Mouse (Mus musculus) CD4-positive, CD25-positive, alpha-beta regulatory T cell, adult 4 months (primary cell): Measurements from ENCODE around the gene Olfr9. TPM values are rescaled to one million over a fixed set of nuclear protein-coding genes. Genes with fewer than 3 reads are reported as not detected.
"Not testable (repeated sequence)": the region's sequence is repeated elsewhere in the genome, so short reads cannot be mapped to it uniquely, and the experiment has no call there.

Experiments used
- ATAC-seq: one replicate; pipeline ENCODE4 v1.8.0; 2017
- polyA plus RNA-seq, 2 experiments: library from polyadenylated mRNA; unstranded; fragments of 100-300 nt; shearing (Covaris generic); gene quantifications; one replicate each; pipeline ENCODE4 v1.2.1; 2017

Gene Olfr9
- not detected for polyA plus RNA-seq

- ATAC-seq, result not testable (repeated sequence)
Measured at GRCm38 (mm10) chr10:128989131-128989530, at the start of gene Olfr9. TSS of gene Olfr9 (plus strand) at chr10:128989431.

DNA sequence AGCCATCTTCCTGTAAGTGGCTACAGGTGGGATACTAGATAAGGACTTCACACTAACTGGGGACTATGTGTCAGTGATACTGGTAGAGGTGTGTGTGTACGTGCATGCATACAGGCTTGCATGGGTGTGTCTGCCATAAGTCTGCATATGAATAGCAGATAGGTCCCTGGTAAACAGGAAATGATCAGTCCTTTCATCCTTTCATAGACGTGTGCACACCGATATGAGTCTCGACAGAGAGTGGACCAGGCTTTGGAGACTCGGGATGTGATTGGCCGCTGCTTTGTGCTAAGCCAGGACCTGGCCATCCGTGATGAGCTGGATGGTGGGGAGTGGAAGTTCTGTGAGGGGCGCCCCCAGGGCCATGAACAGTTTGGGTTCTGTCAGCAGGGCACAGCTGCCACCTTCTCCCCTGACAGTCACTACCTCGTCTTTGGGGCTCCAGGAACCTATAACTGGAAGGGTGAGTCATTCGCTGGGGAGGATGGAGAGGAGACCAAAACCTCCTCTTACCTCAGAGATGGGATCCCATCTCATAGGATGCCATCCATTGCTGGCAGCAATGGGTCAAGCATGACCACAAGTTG is 48.7 kb upstream of the Olfr9 start:
- peak; percentile 95 for ATAC-seq

DNA sequence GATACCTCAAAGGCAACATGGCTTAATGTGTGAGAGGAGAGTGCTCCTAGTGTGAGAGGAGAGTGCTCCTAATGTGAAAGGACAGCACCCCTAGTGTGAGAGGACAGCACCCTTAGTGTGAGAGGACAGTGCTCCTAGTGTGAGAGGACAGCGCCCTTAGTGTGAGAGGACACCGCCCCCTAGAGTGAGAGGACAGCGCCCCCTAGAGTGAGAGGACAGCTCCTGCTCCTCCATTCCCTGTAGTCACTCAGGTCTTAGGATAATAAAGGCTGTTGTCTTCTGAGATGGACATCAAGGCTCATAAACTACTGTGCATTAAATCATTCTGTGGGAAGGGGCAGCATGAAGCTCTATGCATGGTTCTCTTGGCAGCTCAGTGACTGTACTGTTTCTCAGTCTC is 43.6 kb upstream of the Olfr9 start:
- ATAC-seq, result no peak

DNA sequence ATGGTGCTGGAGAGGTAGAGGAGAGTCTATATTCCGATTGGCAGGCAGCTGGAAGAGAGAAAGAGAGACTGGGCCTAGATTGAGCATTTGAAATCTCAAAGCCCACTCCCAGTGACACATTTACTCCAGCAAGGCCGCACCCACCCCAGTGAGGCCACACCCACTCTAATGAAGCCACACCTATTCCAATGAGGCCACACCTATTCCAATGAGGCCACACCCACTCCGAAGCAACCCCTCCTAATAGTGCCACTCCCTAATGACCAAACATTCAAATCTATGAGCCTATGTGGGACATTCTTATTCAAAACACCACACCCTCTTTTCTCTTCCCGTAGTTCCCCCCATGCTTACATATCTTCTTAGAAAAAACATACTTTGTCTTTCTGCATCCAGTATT is 41.7 kb upstream of the Olfr9 start:
- no peak for ATAC-seq

DNA sequence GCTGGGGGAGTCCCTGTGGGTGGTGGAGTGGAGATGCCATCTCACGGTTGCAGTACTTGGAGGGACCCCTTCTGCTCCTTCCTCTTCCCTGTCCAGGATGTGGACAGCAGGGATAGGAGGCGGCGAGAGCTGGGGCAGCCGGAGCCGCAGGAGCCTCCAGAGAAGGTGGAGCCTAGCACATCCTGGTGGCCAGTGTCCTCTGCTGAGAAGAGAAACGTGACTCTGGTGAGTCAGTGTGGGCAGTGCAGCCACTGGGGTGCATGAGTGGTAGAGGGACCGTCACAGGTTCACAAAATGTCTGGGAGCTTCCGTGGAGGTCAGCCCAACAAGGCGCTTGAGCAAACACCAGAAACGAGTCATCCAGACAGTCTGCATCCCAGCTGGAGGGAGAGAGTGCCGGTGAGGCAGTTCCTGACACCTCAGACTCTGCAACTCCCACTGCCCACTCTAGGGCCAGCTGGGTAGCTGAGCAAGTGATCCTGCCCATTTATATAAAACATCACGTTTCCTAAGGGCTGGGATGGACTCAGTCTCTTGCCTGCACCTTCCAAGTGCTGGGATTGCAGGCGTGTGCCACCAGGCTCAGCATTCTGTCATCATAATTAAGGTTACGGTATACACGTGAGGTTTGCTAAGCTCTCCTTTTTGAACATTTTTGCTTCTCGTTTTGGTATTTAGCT is 38.9 kb upstream of the Olfr9 start:
- ATAC-seq, result no peak

DNA sequence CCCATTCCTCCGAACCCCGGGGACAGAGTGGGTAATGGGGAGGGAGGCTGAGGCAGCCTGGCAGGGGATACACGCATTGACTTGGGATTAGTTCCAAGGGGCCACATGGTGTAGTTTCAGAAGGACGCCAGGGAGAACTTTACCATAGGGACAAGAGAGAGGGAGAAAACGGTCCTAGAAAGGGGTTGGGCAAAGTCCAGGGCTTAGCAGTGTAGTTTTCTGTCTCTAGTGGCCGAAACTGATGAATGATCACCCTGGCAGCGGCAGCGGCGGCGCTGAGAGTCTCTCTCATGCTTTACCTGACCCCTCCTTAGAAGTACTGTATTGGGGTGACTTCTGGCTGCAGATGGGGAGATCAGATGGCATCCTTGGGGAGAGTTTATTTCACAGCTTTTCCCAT is 30.9 kb upstream of the Olfr9 start:
- no peak for ATAC-seq

DNA sequence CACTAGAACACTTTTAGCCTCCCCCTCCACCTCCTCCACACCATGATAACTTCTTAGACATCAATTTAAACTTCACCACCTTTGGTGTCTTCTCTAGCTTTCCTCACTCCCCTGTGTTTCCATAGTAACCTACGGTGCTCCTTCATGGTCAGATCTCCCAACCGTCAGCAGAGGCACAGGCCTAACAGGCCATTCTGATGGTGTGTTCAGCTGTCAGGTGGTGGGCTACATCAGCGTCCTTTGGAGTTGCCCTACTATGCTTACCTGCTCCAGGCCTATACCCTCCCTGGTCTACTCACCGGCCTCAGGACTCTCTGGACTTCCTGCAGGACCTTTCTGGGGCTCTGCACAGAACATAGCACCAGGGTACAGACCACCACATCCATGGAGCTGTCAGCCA is 29.1 kb upstream of the Olfr9 start:
- ATAC-seq, result no peak

DNA sequence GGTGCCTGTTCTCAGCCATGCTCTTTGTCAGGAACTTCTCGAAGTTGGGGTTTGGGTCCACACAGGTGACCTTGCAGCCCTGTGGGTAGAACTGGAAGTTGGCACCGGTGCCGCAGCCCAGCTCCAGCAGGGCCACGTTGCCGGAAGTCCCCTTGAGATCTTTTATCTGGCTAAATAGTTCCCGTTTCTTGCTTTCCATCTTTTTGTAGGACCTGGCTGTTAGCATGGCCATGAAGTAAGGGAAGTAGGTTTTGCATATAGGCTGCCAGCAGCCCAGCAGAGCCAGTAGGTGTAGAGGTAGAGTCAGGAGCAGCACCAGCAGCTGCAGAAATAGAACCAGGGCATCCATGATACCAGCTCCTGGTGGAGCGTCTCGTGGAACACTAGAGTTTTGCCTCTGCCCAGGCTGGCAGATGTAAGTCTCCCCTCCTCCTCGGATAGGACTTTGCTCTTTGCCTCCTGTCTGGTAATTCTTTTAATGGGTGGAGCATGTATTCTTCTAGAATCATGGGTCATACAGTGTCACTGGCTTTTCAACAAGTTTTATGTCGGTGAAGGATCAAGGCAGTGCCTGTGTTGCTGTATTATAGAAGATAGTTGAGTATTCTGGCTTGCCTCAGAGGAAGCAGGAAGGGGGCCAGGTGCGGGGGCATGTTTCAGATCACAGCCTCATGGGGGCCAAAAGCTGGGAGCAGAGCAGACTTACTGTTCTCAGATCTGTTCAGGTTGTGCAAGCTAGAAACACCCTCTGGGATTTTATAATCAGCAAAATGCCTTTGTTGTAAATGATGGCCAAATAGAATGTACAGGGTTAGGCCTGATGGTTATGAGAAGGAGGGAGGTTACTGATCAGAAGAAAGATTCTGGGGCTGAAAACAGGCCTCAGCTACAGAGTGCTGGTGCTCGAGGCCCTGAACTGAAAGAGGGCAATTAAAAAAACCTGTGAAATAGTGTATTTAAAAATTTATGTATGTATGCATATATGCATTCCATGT is 28.3 kb upstream of the Olfr9 start, which contains the start of gene Mettl7b:
Gene Mettl7b (minus strand): TSS at position 399 of the 995 bp plus-strand sequence.
- ATAC-seq, result no peak

- no peak for ATAC-seq
Measured at GRCm38 (mm10) chr10:128964961-128965360, 24.3 kb upstream of the Olfr9 start.

DNA sequence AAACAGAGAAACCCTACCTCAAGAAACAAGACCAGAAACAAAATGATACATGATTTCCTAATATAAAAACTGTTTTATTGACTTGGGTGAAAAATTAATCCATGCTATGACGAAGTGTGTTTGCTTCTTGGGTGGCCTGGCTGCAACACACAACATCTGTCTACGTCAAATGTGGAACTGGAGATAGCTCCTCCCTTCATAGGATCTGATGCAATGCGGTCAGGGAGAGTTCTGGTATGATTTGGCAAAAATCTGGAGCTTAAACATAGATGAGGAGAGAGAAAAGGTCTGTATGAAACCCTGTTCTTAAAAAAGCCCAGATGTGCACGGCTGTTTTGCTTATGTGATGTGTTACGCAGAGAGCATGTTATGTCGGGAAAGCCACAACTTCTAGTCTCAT is 23.4 kb upstream of the Olfr9 start:
- no peak for ATAC-seq

DNA sequence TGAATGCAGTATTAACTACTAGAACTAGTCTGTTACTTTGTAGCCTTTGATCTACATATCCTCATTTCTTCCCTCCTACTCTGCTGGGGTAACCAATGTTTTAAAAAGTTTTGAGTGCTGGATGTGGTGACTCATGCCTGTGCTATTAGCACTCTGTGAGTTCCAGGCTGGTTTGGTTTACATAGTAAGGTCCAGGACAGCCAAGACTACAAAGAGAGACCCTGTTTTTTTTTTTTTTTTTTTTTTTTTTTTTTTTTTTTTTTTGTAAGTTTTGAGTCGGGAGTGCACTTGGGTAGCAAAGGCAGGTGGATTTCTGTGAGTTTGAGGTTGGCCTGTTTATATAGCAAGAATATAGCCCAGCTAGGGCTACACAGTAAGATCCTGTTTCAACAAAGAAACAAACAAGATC is 20.9 kb upstream of the Olfr9 start:
- no peak for ATAC-seq

DNA sequence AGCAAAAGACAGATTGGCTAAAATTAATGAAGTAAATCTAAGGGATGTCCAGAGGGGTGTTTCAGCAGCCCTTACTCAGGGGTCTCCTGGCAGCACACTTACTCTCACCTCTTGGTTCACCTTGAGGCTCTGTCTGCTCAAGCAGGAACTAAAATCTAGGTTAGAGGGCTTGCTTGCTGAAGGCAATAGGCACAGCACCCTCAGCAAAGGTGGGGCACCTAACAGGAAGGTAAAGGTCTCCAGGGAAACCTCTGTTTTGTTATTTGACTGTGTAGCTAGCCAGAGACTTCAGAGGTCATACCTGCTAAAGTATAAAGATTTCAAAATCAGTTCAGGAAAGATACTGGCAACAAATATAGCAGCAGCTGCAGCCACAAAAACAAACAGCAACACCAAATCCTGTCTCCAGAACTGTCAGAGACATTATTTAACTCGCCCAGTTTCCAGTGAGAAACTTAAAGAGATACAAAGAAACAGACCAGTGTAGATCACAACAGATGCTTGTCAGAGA is 18.4 kb upstream of the Olfr9 start:
- no peak for ATAC-seq

GRCm38 (mm10) chr10:128972841-128973240 is 16.4 kb upstream of the Olfr9 start:
- no peak for ATAC-seq

GRCm38 (mm10) chr10:128976395-128976794 is 12.8 kb upstream of the Olfr9 start:
- ATAC-seq, result no peak

DNA sequence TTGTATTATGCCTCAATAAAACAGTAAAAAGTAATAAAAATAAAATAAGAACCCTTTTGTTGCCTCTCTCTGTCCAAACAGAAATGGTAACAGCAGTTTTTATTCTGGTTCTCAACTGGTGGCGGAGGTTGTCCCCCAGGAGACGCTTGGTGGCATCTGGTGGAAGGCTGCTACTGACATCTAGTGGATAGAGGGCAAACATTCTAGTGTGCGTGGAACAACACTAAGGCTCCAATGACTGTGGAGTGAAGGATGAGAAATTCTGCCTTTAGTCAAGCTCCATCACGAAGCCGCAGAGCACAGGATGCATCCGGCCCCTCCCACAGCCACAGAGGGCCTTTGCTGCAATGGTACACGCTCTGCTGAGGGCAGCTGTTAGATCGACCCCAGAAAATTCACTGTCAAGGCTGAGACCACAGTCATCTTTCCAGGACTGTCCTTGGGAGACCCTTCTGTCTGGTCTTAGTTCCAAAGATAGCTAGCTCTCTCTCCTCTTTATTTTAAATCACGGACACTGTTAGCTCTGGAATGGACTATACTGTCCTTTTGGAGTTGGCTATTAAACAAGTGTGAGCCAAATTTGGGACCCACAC is 11.6 kb upstream of the Olfr9 start:
- ATAC-seq, result peak; percentile 51

DNA sequence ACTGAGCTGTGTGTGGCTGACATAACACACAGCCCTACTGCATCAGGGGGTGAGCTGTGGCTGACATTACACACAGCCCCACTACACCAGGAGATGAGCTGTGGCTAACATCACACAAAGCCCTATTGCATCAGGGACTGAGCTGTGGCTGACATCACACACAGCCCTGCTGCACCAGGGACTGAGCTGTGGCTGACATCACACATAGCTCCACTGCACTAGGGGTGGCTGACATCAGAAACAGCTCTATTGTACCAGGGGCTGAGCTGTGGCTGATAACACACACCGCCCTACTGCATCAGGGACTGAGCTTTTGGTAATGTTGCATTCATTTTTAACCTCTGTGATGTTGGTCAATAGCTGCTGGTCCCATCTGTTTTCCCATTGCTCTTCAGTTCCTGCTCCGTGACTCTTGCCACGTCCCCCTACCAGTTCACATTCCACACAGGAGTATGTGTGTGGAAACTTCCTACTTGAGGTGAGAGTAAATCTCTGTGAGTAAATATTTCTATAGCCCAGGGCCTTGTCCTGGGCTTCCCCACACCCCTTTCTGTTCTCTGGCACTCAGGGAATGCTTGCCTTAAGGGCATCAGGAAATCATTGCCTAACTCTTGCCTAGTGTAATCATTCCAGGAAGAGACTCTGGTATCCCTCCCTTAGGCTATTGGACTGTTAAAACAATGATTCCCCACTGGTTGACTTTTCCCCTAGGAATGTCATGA is 8.4 kb upstream of the Olfr9 start:
- ATAC-seq, result no peak

- peak; percentile 29 for ATAC-seq
Measured at GRCm38 (mm10) chr10:128990129-128990850, 1.1 kb downstream of the Olfr9 start.

DNA sequence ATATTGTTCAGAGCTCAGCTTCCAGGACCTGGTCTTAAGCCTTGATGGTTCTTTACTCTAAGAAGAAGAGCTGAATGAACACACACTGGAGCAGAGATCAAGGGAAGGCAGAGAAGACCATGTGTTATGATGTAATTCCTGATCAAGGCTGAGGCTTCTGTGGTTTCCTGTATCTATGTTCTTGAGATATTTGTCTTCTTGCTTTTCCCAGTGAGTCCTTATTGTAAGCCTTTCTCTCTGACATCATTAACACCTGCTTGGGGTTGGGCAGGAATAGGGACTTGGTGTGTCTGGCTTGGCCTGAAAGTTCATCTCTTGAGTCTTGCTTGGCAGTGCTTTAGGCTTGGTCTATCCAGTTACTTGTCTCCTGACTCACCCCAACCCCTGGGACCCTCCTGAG is 1.8 kb downstream of the Olfr9 start:
- ATAC-seq, result peak; percentile 51

DNA sequence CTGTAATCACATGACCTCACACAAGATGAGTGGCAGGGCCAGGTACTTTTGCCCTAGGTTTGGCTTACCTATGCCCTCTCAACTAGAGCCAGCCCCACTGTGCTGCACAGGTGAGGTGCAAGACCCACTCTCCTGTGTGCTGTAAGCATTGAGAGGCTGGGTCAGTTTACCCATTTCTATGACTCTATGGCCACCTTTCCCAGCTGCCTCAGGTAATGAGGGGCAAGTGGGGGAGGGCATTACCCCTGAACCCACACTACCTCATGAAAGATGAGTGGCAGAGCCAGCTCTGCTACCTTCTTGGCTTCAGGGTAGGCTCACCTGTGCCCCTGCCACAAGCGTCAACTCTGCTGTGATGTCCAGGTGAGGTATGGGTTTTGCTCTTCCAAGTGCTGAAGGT is 6.6 kb downstream of the Olfr9 start:
- no peak for ATAC-seq

GRCm38 (mm10) chr10:128996523-128997040 is 7.4 kb downstream of the Olfr9 start:
- no peak for ATAC-seq
